ENCODE assay signal across 34 mouse cellular contexts in genomic region chr11:72670634-72671033, GRCm38 (mm10).
"Had no signal": no experiment of that assay in that cellular context is flagged by ENCODE, and none has a peak within 500 bp of the region (broad histone marks: within the 10 kb centered on the region; RNA-seq: fewer than 3 reads in every experiment).

No protein-coding gene starts in this region.

- H3K36me3 ChIP-seq: hindbrain, embryonic 12.5 days; hindbrain, embryonic 15.5 days; intestine, embryonic 15.5 days had no signal

- H3K4me1 ChIP-seq: heart, embryonic 10.5 days; hindbrain, embryonic 10.5 days; hindbrain, embryonic 12.5 days; hindbrain, embryonic 13.5 days; hindbrain, embryonic 15.5 days; intestine, embryonic 15.5 days; kidney, embryonic 15.5 days had no signal

- H3K9ac ChIP-seq: heart, embryonic 12.5 days; heart, embryonic 13.5 days; heart, embryonic 15.5 days; hindbrain, embryonic 12.5 days; hindbrain, embryonic 13.5 days; hindbrain, embryonic 14.5 days; hindbrain, embryonic 15.5 days; intestine, embryonic 15.5 days; kidney, embryonic 15.5 days had no signal

- H3K9me3 ChIP-seq: heart, embryonic 10.5 days; heart, embryonic 12.5 days; heart, embryonic 15.5 days; hindbrain, embryonic 12.5 days; hindbrain, embryonic 13.5 days; hindbrain, embryonic 15.5 days; intestine, embryonic 15.5 days; kidney, embryonic 15.5 days had no signal

- H3K27ac ChIP-seq: heart, embryonic 10.5 days; heart, embryonic 13.5 days; heart, embryonic 15.5 days; hindbrain, embryonic 10.5 days; hindbrain, embryonic 12.5 days; hindbrain, embryonic 13.5 days; hindbrain, embryonic 14.5 days; hindbrain, embryonic 15.5 days; hindbrain, postnatal 0 days; intestine, embryonic 15.5 days; kidney, embryonic 15.5 days; kidney, postnatal 0 days; layer of hippocampus, adult 2 months had no signal

- H3K4me3 ChIP-seq: heart, embryonic 10.5 days; heart, embryonic 12.5 days; heart, embryonic 13.5 days; heart, embryonic 15.5 days; hindbrain, embryonic 10.5 days; hindbrain, embryonic 12.5 days; hindbrain, embryonic 13.5 days; hindbrain, embryonic 15.5 days; intestine, embryonic 15.5 days; kidney, embryonic 15.5 days; layer of hippocampus, adult 2 months had no signal

- H3K27me3 ChIP-seq: heart, embryonic 12.5 days; heart, embryonic 13.5 days; heart, embryonic 15.5 days; hindbrain, embryonic 12.5 days; hindbrain, embryonic 13.5 days; hindbrain, embryonic 15.5 days; intestine, embryonic 15.5 days; kidney, embryonic 15.5 days had no signal

- DNase-seq: heart, postnatal 10 days; heart, postnatal 14 days; heart, postnatal 36 days; heart, postnatal 4 days; kidney, adult 11 months; kidney, adult 18-20 months; kidney, adult 2 months; kidney, adult 8-10 months; kidney, adult 9 months; kidney, postnatal 10 days; kidney, postnatal 14 days; kidney, postnatal 25 days; kidney, postnatal 36 days; kidney, postnatal 4 days; layer of hippocampus, adult 9-11 months; layer of hippocampus, postnatal 36 days had no signal

- ATAC-seq: hindbrain, embryonic 16.5 days; hindbrain, postnatal 0 days; inflammation-experienced regulatory T-cells, adult 6 months; intestine, embryonic 15.5 days; intestine, embryonic 16.5 days; intestine, postnatal 0 days had no signal
